Mouse (Mus musculus) stomach, postnatal 0 days (tissue): ENCODE measurements around the gene Rptor. TPM values are rescaled to one million over a fixed set of nuclear protein-coding genes. Genes with fewer than 3 reads are reported as not detected.

Experiments
- ATAC-seq: fragments of 200-750 bp; cut with Nextera tagmentation; 2 replicates; pipeline ENCODE4 v1.8.0; 2017; ENCODE audit not compliant: low FRiP score, low TSS enrichment
- DNase-seq: peaks from one replicate; pipeline ENCODE4 v3.0.0-alpha.2; 2016; ENCODE audit warnings: low spot score
- H3K27ac ChIP-seq: fragments of 300-500 bp; sonication (generic); replicated peaks from 2 replicates; pipeline ENCODE4 v1.5.1; 2014; ENCODE audit warnings: mild to moderate bottlenecking, control low read depth
- H3K27me3 ChIP-seq: fragments of 300-500 bp; sonication (generic); 2 replicates; pipeline ENCODE4 v1.6.1; 2014; ENCODE audit warnings: low read length; ENCODE audit not compliant: control insufficient read depth, insufficient read depth
- H3K36me3 ChIP-seq: fragments of 300-500 bp; sonication (generic); 2 replicates; pipeline ENCODE4 v1.6.1; 2014; ENCODE audit warnings: low read length, mixed read lengths; ENCODE audit not compliant: control insufficient read depth, insufficient read depth
- H3K4me1 ChIP-seq: fragments of 300-500 bp; sonication (generic); replicated peaks from 2 replicates; pipeline ENCODE4 v1.6.1; 2014; ENCODE audit warnings: antibody characterized with exemption; ENCODE audit not compliant: control insufficient read depth, insufficient read depth
- H3K4me2 ChIP-seq: fragments of 300-500 bp; sonication (generic); replicated peaks from 2 replicates; pipeline ENCODE4 v1.6.1; 2014; ENCODE audit warnings: low read depth, mild to moderate bottlenecking, control low read depth, moderate library complexity
- H3K4me3 ChIP-seq: fragments of 300-500 bp; sonication (generic); 2 replicates; pipeline ENCODE4 v1.5.1; 2014; ENCODE audit warnings: low read depth, low read length, control low read depth
- H3K9ac ChIP-seq: fragments of 300-500 bp; sonication (generic); 2 replicates; pipeline ENCODE4 v1.6.1; 2014; ENCODE audit warnings: mild to moderate bottlenecking, low read length, control low read depth, mixed read lengths
- H3K9me3 ChIP-seq: fragments of 300-500 bp; sonication (generic); 2 replicates; pipeline ENCODE4 v1.6.1; 2016; ENCODE audit warnings: low read length; ENCODE audit not compliant: control insufficient read depth
- CTCF ChIP-seq: IDR thresholded peaks from 2 replicates; pipeline ENCODE4 v1.5.1; 2016; ENCODE audit warnings: antibody characterized with exemption, low read depth, mild to moderate bottlenecking, moderate library complexity
- EP300 ChIP-seq: optimal IDR thresholded peaks from 2 replicates; pipeline ENCODE3; 2016; ENCODE audit warnings: antibody characterized with exemption
- WGBS: fragments of 180-500 bp; shearing (Covaris S2); extraction: QIAGEN DNeasy Blood & Tissue Kit; methylation state at CpG from one replicate; pipeline ENCODE4 v1.1.7; 2014; 5-methylcytosine and 5-hydroxymethylcytosine counted together
- polyA plus RNA-seq: library from polyadenylated mRNA; unstranded; fragments of >200 nt; fragmentation: Nextera tagmentation; extraction: Ambion mirVana; gene quantifications from 2 replicates; pipeline ENCODE4 v1.2.1, GENCODE M21; 2015

The Rptor gene
- polyA plus RNA-seq, 1 experiment from 2014 or later: 3.7 TPM

DNA sequence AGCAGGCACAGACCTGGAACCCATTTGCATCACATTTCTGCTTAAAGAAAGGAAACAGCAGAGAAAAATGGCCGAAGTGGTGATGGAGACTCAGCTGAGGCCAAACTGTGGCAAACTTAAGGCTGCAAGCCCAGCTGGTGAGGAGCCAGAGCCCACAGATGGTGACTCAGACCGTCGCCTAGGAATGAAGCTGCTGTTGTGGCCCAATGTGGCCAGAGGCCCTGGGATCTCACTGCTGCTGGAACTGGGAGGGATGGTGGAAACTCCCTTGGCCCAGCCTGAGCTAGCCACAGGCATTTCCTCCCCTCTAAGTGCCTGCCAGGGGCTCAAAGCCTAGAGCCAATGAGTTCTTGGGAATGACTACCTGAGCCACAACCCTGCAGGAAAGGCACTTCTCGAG, 330.4 kb downstream of the Rptor start:
- no peak for ATAC-seq
- H3K9me3 ChIP-seq: no peaks in the 10 kb centered on the region
- WGBS: 43% methylated on average over 4 of the region's 4 CpGs
- no peak overlapping the region for H3K4me3 ChIP-seq
- DNase-seq: no peak
- H3K4me2 ChIP-seq: no peak overlapping the region
- no peak for TF ChIP-seq CTCF
- no peak for TF ChIP-seq EP300
- H3K27me3 ChIP-seq: no peaks in the 10 kb centered on the region
- H3K36me3 ChIP-seq: no peaks in the 10 kb centered on the region
- H3K27ac ChIP-seq: no peak overlapping the region
- no peak overlapping the region for H3K9ac ChIP-seq
- peaks cover 9% of the 10 kb centered on the region for H3K4me1 ChIP-seq

DNA sequence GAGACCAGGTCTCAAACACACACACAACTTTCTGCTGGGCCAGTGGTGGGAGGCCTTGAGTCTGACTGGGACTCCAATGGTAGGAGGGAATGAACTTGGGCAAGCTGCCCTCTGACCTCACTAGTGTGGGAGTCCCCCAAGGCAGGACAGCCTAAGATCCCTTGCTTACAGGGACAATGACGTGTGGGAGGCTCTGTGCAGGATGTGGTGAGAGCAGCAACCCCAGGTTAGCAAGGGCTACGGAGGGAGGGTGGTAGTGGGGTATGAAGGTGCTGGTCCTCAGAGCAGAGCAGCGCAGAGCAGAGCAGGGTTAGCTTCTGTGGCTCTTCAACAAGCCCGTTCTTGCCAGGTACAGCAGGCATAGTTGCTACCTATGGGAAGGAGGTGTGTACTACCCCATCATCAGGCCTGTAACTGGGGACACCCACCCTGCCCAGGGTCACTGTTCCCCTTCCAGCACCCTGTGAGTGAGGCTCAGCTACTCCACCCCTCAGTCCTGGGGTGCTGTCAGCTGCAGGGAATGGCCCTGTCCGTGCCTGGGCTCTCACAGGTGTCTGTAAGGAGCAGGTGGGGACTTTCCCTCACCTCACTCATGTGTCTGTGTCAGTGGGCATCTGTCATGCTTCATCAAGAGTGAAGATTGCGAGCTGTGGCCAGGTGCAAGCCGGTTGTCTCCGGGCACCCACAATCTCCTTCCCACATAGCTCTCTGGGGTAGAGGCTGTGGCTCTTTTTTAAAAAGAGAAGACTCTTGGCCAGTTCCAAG, 331.3 kb downstream of the Rptor start:
- Histone ChIP-seq H3K4me2 (no peak overlapping the region), H3K27me3 (no peaks in the 10 kb centered on the region), H3K9me3 (no peaks in the 10 kb centered on the region), H3K36me3 (no peaks in the 10 kb centered on the region), H3K27ac (no peak overlapping the region), H3K4me1 (peaks cover 12% of the 10 kb centered on the region), H3K9ac (no peak overlapping the region), H3K4me3 (no peak overlapping the region)
- DNase-seq (no peak), ATAC-seq (no peak; the same call in 1 of the 2 replicates)
- TF ChIP-seq EP300 (no peak), CTCF (no peak)
- 84% methylated on average over 8 of the region's 8 CpGs for WGBS

DNA sequence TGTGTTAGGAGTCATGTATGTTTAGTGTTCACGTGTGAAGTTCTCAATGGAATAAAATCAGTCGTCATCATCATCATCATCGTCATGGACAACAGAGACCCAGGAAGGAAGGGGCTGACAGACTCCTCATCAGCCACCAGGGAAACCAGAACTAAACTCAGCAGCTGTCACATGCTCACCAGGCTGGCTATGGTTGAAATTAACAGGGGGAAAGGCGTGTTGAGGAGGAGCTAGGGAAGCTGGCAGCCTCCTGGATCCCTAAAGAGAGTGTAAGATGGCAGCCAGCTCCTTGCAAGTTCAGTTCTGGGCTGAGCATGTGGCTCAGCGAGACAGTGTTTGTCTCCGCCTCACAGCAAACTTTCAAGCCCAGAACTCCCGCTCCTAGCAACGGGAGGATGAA, 332.1 kb downstream of the Rptor start:
- H3K27ac ChIP-seq: no peak overlapping the region
- H3K9ac ChIP-seq: no peak overlapping the region
- H3K36me3 ChIP-seq: no peaks in the 10 kb centered on the region
- no peaks in the 10 kb centered on the region for H3K27me3 ChIP-seq
- no peaks in the 10 kb centered on the region for H3K9me3 ChIP-seq
- H3K4me1 ChIP-seq: peaks cover 12% of the 10 kb centered on the region
- ATAC-seq (no peak), DNase-seq (no peak)
- H3K4me2 ChIP-seq: no peak overlapping the region
- WGBS: 69% methylated on average over 8 of the region's 8 CpGs
- TF ChIP-seq CTCF (no peak), EP300 (no peak)
- H3K4me3 ChIP-seq: no peak overlapping the region

DNA sequence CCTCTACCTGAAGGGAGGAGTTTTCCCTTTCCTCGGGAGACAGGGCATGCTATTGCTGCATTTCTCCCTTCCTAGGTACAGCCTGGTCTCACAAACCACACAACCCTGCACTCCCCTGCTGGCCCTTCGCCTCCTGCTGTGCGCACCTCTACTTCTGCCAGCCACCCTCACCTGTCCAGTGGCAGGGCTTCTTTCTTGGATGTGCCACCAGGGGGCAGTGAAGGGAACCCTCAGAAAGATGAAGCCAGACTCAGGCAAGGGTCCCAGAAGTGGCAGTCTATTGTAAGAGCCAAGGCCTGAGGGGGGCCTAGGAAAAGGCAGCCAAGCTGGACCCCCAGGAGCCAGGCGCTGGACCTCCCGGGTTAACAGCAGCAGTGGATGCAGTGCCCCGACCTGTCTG, 332.8 kb downstream of the Rptor start:
- no peak overlapping the region for H3K4me3 ChIP-seq
- no peak overlapping the region for H3K4me2 ChIP-seq
- no peak overlapping the region for H3K9ac ChIP-seq
- 36% methylated on average over 6 of the region's 6 CpGs for WGBS
- peaks cover 12% of the 10 kb centered on the region for H3K4me1 ChIP-seq
- H3K27ac ChIP-seq: no peak overlapping the region
- TF ChIP-seq EP300 (no peak), CTCF (peak; percentile 88)
- no peaks in the 10 kb centered on the region for H3K27me3 ChIP-seq
- H3K36me3 ChIP-seq: no peaks in the 10 kb centered on the region
- peak; percentile 79 for DNase-seq
- peak; percentile 19; the same call in 1 of the 2 replicates for ATAC-seq
- H3K9me3 ChIP-seq: no peaks in the 10 kb centered on the region

DNA sequence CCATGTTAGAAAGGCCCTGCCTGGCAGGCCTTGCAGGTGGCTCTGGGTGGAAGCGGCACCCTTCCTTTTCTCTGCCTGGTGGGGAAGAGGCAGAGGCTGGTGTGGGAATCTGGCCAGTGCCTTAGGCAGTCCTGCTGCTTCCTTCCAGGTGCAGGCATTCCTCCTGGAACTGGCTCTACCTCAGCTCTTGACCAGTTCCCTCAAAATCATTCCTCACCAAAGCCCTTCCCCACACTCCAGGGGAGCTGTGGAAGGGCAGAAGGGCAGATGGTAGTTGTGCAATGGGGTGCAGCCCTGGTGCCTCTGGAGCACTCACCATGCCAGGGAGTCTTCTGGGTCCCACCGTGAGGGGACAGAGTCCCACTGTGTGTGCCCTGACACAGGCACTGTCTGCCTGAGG, 333.8 kb downstream of the Rptor start:
- 61% methylated on average over 2 of the region's 2 CpGs for WGBS
- H3K4me2 ChIP-seq: 0 out of 2 replicates have a peak overlapping the region, but pooled peaks have one; percentile 40
- no peaks in the 10 kb centered on the region for H3K27me3 ChIP-seq
- H3K4me3 ChIP-seq: no peak overlapping the region
- peak overlapping the region; percentile 86 for H3K27ac ChIP-seq
- 0 out of 2 replicates have a peak overlapping the region, but pooled peaks have one; percentile 41 for H3K9ac ChIP-seq
- peaks cover 16% of the 10 kb centered on the region for H3K4me1 ChIP-seq
- no peaks in the 10 kb centered on the region for H3K9me3 ChIP-seq
- no peak for ATAC-seq
- no peak for TF ChIP-seq CTCF
- TF ChIP-seq EP300: no peak
- H3K36me3 ChIP-seq: no peaks in the 10 kb centered on the region
- DNase-seq: no peak

DNA sequence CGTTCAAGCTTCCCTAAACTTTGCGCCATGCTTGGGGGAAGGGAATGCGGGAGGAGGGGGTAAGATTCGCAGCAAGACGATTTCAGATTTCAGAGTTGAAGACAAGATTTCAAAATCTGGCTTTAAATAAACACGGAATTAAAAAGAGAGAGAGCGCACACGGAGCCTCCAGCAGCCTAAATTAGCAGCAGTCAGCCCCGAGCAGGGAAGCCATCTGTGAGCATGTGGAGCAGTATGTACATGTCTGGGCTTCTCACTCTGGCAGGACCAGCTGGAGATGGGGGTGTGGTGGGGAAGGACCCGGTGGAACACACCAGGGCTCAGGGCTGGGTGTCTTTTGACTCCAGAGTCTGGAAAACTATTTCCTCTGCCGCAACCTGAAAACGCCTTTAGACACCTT, 334.5 kb downstream of the Rptor start:
- Histone ChIP-seq H3K27ac (peak overlapping the region; percentile 86), H3K4me1 (peaks cover 21% of the 10 kb centered on the region), H3K4me2 (peak overlapping the region; percentile 40), H3K9ac (peak overlapping the region; percentile 41), H3K27me3 (no peaks in the 10 kb centered on the region), H3K36me3 (no peaks in the 10 kb centered on the region), H3K9me3 (no peaks in the 10 kb centered on the region), H3K4me3 (no peak overlapping the region)
- 26% methylated on average over 12 of the region's 12 CpGs for WGBS
- DNase-seq: no peak
- no peak for TF ChIP-seq CTCF
- ATAC-seq: no peak
